Mouse (Mus musculus) right cerebral cortex, postnatal 14 days (tissue): ENCODE measurements around the gene Eed.
A peak's percentile ranks its signal among the peaks of the same experiment; 100 is the strongest.

ENCODE experiments used
- DNase-seq: peaks from one replicate; pipeline ENCODE4 v3.0.0; 2022

The Eed gene

GRCm38 (mm10) chr7:89980133-89980484 lies 674 bp downstream of the Eed start:
- DNase-seq = no peak

GRCm38 (mm10) chr7:89979432-89980130 lies 1.2 kb downstream of the Eed start:
- DNase-seq = no peak

GRCm38 (mm10) chr7:89976796-89977195 lies 4.0 kb downstream of the Eed start:
- no peak for DNase-seq

GRCm38 (mm10) chr7:89975571-89975970 lies 5.2 kb downstream of the Eed start:
- DNase-seq = no peak

DNA sequence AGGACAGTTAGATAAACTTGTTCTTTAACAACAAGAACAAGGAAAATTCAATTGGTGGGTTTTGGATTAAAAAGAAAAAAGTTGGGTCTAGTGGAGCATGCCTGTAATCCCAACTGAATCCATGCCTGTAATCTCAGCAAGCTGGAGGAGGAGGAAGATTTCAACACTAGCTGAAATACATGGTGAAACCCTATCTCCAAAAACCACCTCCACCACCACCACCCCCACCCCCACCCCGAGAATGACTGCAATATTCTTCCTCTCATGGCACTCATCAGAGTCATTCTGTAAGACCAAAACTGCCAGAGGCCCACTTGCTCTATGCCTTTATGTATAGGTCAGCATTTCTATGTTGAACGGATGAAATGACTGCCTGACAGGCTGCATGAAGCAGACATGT lies 13.5 kb downstream of the Eed start:
- DNase-seq = no peak

- no peak for DNase-seq
Observed at GRCm38 (mm10) chr7:89966771-89967170, 14.0 kb downstream of the Eed start.

GRCm38 (mm10) chr7:89963135-89963534 lies 17.6 kb downstream of the Eed start:
- DNase-seq = no peak

DNA sequence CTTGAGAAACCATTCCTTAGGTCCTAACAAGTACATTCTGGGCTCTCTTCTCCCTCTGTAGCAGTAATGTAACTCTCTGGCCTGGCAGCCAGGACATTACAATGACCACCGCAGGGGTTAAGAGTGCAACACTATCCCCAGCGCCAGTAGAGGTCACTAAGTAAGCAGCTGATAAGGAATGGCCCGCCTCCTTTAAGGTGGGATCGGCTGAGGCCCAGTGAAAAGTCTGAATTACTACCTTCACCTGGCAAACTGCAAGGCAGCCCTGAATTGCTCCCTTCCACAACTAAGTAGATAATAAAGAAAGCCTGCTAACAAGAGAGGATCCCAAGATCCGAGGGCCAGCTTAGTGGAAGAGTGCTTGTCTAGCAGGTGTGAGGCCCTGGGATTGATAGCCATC lies 23.5 kb downstream of the Eed start:
- no peak for DNase-seq

DNA sequence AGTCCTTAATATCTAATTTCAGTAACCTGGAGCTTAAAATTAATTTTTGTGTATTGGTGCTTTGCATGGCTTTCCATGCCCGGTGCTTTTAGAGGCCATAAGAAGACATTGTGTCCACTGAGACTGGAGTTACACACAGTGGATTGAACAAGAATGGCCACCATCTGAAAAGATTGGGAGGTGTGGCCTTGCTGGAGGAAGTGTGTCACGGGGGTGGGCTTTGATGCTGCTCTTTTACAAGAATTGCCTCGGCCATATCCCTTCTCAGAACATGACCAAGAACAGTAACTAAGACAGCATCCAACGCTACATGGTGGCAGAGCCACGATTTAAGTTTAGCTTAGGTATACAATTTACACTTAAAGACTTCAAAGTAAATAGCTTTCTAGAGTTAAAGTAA lies 26.5 kb downstream of the Eed start:
- no peak for DNase-seq

DNA sequence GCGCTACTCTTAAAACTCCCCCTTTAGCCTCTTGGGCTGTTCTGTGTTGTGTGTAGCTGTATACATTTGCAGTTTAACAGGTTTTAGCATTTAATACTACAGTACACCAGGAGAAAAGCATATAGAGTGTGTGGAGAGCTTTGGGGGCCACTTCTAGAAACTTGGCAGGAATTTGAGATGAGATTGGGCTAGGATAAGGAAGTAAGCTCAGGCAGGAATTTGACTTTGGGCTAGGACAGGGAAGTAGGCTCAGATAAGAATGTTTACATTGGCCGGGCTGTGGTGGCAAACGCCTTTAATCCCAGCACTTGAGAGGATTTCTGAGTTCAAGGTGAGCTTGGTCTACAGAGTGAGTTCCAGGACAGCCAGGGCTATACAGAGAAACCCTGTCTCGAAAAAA lies 31.4 kb downstream of the Eed start:
- no peak for DNase-seq

DNA sequence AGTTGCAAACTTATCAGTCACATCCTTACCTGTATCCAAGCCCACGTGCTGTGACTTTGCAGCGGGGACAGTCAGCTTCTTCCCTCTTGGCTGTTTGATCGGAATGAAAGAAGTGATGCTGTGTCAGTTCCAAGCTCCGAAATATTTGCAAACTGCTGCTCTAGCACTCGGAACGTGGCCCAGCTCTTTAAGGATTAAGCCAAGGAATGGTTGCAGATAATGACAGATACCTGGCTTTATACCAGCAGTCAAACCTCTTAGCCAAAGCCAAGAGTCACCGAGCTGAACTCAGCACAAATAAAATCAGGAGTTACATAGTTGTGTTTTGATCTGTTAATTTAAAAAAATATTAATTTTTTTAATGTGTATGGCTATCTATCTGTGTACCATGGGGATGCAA lies 32.8 kb downstream of the Eed start:
- DNase-seq = no peak

- DNase-seq = peak; percentile 89
Observed at GRCm38 (mm10) chr7:89940571-89941463, 40.0 kb downstream of the Eed start, which contains the start of gene Hikeshi. Gene Hikeshi (minus strand): TSS chr7:89941204.

- DNase-seq = no peak
Observed at GRCm38 (mm10) chr7:89939497-89940353, 41.1 kb downstream of the Eed start.

GRCm38 (mm10) chr7:89923441-89924180 lies 57.2 kb downstream of the Eed start:
- DNase-seq = peak; percentile 43

DNA sequence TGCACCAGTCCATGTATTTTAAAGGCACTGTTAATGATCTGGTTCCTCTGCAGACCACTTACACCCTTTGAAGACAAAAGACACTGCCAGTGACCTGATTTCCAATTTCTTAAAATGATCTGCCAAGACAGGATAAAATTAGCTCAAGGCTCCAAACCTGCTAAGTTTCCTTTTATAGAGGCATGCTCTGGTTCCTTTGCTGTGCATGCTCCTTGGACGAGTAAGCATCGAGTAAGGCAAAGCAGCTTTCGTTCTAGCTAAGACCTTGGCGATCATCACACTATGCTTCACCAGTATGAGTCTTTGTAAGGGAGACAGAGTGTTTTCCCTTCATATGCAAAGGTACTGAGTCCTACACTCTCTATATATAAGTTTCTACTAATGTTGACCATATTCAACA lies 63.0 kb downstream of the Eed start:
- DNase-seq = no peak

DNA sequence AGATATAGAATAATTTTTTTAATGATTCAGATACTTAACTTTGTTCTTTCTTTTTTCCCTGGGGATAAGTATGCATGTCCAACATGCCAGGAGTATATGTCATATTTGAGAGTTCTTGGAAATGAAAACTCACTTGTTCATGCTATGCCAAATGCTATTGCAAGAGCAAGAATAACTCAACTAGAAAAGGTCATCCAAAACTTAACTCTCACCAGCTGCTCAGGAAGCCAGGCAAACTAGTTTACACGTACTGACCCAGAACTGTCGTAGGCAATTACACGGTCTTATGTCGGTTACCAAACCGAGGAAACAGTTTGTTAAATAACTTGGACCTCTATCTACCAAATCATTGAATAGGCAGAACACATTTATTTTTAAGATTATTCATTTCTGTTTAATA lies 64.1 kb downstream of the Eed start:
- DNase-seq = no peak

- DNase-seq = no peak
Observed at GRCm38 (mm10) chr7:89913432-89914158, 67.2 kb downstream of the Eed start.

- no peak for DNase-seq
Observed at GRCm38 (mm10) chr7:89912356-89912755, 68.4 kb downstream of the Eed start.

DNA sequence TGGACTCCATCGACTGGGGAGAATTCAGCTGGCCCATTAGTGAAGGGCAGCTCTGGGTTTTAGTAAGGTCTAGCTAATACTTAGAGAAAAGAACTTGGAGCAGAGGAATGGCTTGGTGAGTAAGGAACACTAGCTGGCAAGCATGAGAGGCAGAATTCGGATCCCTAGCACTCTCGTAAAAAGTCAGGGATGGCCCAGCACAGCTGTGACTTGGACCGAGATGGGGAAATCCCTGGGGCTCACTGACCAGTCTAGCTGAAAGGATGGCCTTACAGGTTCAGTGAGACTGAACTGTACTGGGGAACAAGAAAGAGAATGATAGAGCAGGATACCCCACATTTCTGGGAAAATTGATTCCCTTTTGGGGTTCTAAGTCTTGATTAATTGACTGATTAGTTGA lies 71.1 kb downstream of the Eed start:
- DNase-seq = no peak

DNA sequence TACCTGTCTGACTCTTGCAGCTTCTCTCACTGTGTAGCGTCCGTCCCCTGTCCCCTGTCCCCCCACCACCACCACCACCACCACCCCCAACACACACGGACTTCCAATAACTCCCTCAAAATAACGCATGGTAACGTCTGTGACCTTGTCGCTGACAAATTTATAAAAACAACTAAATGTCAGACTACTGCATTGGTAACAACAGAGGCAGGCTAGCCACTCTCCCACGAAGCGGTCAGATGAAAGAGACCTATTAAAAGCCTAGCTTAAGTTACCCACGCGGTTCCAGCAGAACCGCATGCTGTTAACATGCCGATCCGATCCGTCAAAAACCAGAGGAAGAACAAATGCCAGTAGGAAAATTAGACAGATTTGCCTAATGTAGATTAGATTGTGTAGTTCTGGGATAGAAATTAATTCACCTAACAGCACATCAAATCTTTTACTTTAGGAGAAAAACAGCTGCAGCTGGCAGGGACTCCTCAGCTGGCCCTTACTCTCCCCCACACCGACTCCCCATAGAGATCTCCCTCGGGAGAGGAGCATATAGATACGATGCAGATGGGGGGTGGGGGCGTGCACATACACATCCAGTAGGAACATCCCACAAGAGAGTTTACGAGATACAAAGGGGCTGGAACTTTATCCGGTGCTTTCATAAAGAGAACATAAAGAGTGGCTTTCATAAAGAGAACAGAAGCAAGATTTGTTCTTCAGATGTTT lies 71.7 kb downstream of the Eed start:
- no peak for DNase-seq

GRCm38 (mm10) chr7:89908421-89908820 lies 72.4 kb downstream of the Eed start:
- no peak for DNase-seq
